Mouse (Mus musculus) stomach, embryonic 14.5 days (tissue): Measurements from ENCODE around the gene Zfp827. TPM values are rescaled to one million over a fixed set of nuclear protein-coding genes. Genes with fewer than 3 reads are reported as not detected.

Experiments used
- ATAC-seq: fragments of 200-750 bp; cut with Nextera tagmentation; 2 replicates; pipeline ENCODE4 v1.8.0; 2017; ENCODE audit warnings: low read depth, moderate TSS enrichment; ENCODE audit not compliant: insufficient number of reproducible peaks, insufficient read depth, low FRiP score
- H3K27ac ChIP-seq: fragments of 300-500 bp; sonication (generic); 2 replicates; pipeline ENCODE4 v1.5.1; 2014; ENCODE audit warnings: mild to moderate bottlenecking, low read length, moderate library complexity, mixed read lengths
- H3K27me3 ChIP-seq: fragments of 300-500 bp; sonication (generic); 2 replicates; pipeline ENCODE4 v1.6.1; 2014; ENCODE audit warnings: low read length, control low read depth, mixed read lengths; ENCODE audit not compliant: control insufficient read depth, insufficient read depth
- H3K36me3 ChIP-seq: fragments of 300-500 bp; sonication (generic); 2 replicates; pipeline ENCODE4 v1.6.1; 2014; ENCODE audit warnings: mild to moderate bottlenecking, control low read depth, low read length, moderate library complexity, mixed read lengths; ENCODE audit not compliant: control insufficient read depth, insufficient read depth
- H3K4me1 ChIP-seq: fragments of 300-500 bp; sonication (generic); 2 replicates; pipeline ENCODE4 v1.6.1; 2014; ENCODE audit warnings: low read length, control low read depth, mixed read lengths; ENCODE audit not compliant: control insufficient read depth, insufficient read depth
- H3K4me2 ChIP-seq: fragments of 300-500 bp; sonication (generic); replicated peaks from 2 replicates; pipeline ENCODE4 v1.6.1; 2014; ENCODE audit warnings: low read depth, low read length, control low read depth
- H3K4me3 ChIP-seq: fragments of 300-500 bp; sonication (generic); 2 replicates; pipeline ENCODE4 v1.5.1; 2014; ENCODE audit warnings: low read depth, low read length, control low read depth
- H3K9ac ChIP-seq: fragments of 300-500 bp; sonication (generic); replicated peaks from 2 replicates; pipeline ENCODE4 v1.6.1; 2014; ENCODE audit warnings: low read depth, mild to moderate bottlenecking, control low read depth, low read length, moderate library complexity, mixed read lengths
- H3K9me3 ChIP-seq: fragments of 300-500 bp; sonication (generic); 2 replicates; pipeline ENCODE4 v1.6.1; 2016; ENCODE audit warnings: low read depth, low read length, control low read depth; ENCODE audit not compliant: control insufficient read depth
- WGBS: fragments of 180-500 bp; shearing (Covaris S2); extraction: QIAGEN DNeasy Blood & Tissue Kit; methylation state at CpG from one replicate; pipeline ENCODE4 v1.1.7; 2014; 5-methylcytosine and 5-hydroxymethylcytosine counted together
- polyA plus RNA-seq: library from polyadenylated mRNA; unstranded; fragments of >200 nt; fragmentation: Nextera tagmentation; extraction: Ambion mirVana; gene quantifications from 2 replicates; pipeline ENCODE4 v1.2.1, GENCODE M21; 2014

The Zfp827 gene
- polyA plus RNA-seq, 1 experiment from 2014 or later = 15.2 TPM

DNA sequence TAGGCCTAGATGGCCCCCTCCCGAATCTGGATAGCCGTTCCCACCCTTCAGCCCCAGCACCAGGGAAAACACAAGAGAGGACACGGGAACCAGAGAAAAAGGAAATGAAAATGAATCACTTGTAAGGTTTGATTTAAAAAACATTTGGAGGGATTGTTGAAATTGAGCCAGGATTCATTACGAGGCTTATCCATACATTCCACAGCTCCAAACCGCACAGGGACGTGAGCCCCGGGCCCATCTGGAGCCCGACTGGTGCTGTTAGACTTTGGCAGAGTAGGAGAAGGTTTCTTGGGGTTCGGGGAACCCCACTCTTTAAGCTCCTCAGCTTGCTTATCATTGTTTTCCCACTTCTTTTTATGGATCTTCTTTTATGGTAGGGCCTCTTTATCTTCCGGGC is 76.9 kb downstream of the Zfp827 start:
- H3K4me1 ChIP-seq = peaks cover 26% of the 10 kb centered on the region
- peak overlapping the region; percentile 67; the same call in 1 of the 2 replicates for H3K27ac ChIP-seq
- no peak overlapping the region for H3K4me3 ChIP-seq
- H3K36me3 ChIP-seq = no peaks in the 10 kb centered on the region; the same call in 1 of the 2 replicates
- H3K9me3 ChIP-seq = no peaks in the 10 kb centered on the region
- H3K4me2 ChIP-seq = no peak overlapping the region
- H3K27me3 ChIP-seq = no peaks in the 10 kb centered on the region
- WGBS = 48% methylated on average over 10 of the region's 10 CpGs
- no peak overlapping the region for H3K9ac ChIP-seq
- no peak for ATAC-seq

DNA sequence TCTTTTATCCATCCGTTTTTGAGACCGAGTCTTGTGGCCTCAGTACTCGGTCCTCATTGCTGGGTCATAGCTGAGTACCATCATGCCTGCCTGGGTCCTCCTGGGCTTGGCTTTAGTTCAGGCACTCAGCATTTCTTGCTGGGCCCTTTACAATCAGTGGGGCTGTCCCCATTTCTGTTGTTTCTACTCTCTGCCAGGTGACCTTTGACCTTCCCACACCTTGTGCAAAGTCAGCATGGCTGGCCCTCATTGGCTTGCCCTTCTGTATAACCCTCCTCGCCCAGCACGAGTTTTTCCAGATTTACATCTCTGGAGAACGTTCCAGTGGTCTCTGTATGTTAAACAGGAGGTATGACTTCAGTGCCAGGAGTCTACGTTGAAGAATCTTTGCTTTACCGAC is 83.2 kb downstream of the Zfp827 start:
- WGBS = 77% methylated on average over 8 of the region's 8 CpGs
- Histone ChIP-seq H3K9ac (no peak overlapping the region), H3K27ac (no peak overlapping the region), H3K4me1 (no peaks in the 10 kb centered on the region), H3K36me3 (peaks cover 6% of the 10 kb centered on the region; the same call in 1 of the 2 replicates), H3K4me2 (no peak overlapping the region), H3K4me3 (no peak overlapping the region), H3K27me3 (no peaks in the 10 kb centered on the region), H3K9me3 (no peaks in the 10 kb centered on the region)
- no peak for ATAC-seq

DNA sequence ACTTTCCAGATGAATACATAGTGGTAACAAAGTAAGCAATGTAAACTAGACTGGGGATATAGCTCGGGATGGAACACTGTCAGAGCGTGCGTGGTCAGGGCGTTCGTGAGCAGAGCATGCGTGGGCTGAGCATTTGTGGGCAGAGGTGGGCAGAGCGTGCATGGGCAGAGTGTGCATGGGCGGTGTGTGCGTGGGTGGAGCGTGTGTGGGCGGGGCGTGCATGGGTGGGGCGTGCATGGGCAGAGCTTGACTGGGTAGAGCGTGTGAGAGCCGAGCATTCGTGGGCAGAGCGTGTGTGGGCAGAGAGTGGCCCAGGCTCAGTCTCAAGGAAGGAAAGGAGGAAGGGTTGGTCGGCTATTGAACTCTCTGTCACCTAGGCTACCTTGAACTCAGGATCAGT is 84.2 kb downstream of the Zfp827 start:
- 90% methylated on average over 18 of the region's 18 CpGs for WGBS
- Histone ChIP-seq H3K27me3 (no peaks in the 10 kb centered on the region), H3K27ac (no peak overlapping the region), H3K36me3 (peaks cover 6% of the 10 kb centered on the region; the same call in 1 of the 2 replicates), H3K9ac (no peak overlapping the region), H3K4me3 (no peak overlapping the region), H3K9me3 (no peaks in the 10 kb centered on the region), H3K4me2 (no peak overlapping the region), H3K4me1 (no peaks in the 10 kb centered on the region)
- 0 out of 2 replicates have a peak, but pooled peaks have one; percentile 36 for ATAC-seq

DNA sequence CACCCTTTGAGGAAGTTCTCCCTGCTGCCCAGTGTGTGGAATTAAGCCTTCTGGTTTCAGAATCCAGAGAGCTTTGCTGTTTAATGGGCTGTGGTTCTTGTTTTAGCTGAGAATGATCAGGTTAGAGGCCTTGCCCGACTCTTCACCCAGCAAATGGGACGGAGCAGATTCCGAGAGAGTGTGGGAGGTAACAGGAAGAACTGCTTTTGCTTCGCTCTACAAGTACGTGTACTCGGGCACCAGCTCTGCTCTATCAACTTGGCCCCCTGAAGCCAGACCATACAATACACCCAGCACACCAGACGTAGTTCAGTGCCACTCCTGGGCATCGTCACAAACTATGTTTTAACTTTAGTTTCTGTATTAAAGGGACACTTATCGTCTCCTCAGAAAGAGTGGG is 85.3 kb downstream of the Zfp827 start:
- H3K9me3 ChIP-seq = no peaks in the 10 kb centered on the region
- no peak for ATAC-seq
- H3K36me3 ChIP-seq = peaks cover 11% of the 10 kb centered on the region; the same call in 1 of the 2 replicates
- 81% methylated on average over 9 of the region's 9 CpGs for WGBS
- H3K4me2 ChIP-seq = no peak overlapping the region
- no peak overlapping the region for H3K4me3 ChIP-seq
- H3K27me3 ChIP-seq = no peaks in the 10 kb centered on the region
- no peaks in the 10 kb centered on the region for H3K4me1 ChIP-seq
- no peak overlapping the region for H3K27ac ChIP-seq
- no peak overlapping the region for H3K9ac ChIP-seq

DNA sequence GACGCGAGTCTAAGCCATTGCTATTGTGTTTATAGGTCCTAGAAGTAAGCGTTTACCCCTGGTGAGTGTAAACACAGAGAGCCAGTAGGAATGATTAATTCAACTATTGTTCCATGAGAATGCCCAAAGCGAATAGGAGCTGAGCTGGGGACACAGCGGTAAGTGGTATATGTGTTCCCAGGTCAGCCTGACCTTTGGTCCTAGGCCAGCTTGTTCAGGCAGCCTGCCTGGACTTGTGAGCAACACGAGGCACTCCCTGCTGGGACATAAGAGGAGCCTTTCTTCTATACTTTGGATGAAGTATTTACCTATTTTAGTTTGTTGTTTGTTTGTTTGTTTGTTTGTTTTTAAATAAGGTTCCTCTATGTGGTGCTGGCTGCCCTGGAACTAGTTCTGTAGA is 86.3 kb downstream of the Zfp827 start:
- H3K9ac ChIP-seq = no peak overlapping the region
- no peaks in the 10 kb centered on the region for H3K4me1 ChIP-seq
- H3K9me3 ChIP-seq = no peaks in the 10 kb centered on the region
- no peak overlapping the region for H3K4me2 ChIP-seq
- WGBS = 75% methylated on average over 6 of the region's 6 CpGs
- no peak overlapping the region for H3K4me3 ChIP-seq
- H3K27me3 ChIP-seq = no peaks in the 10 kb centered on the region
- ATAC-seq = no peak
- H3K27ac ChIP-seq = no peak overlapping the region
- peaks cover 12% of the 10 kb centered on the region; the same call in 1 of the 2 replicates for H3K36me3 ChIP-seq

DNA sequence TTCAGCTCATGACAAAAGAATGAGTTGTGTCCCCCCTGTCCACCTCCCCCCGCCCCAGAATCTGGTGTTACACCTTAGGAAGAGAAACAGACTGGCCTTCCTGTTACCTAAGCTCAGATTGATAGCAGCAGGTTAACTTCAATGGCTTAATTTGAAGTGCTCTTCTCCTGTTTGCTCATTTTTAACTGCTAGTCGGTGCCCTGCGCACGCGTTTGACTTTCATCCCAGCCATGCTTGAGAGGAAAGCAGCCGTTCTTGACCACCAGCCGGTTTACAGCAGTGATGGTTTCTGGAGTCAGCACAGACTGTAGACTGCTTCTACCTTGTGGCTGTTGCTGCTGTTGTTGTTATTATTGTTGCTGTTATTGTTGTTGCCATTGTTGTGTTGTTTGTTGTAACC is 88.2 kb downstream of the Zfp827 start:
- H3K9ac ChIP-seq = no peak overlapping the region
- no peak overlapping the region for H3K27ac ChIP-seq
- H3K9me3 ChIP-seq = no peaks in the 10 kb centered on the region
- no peak overlapping the region for H3K4me2 ChIP-seq
- H3K4me3 ChIP-seq = no peak overlapping the region
- ATAC-seq = no peak
- no peaks in the 10 kb centered on the region for H3K4me1 ChIP-seq
- H3K27me3 ChIP-seq = no peaks in the 10 kb centered on the region
- WGBS = 81% methylated on average over 7 of the region's 7 CpGs
- peaks cover 20% of the 10 kb centered on the region; the same call in 1 of the 2 replicates for H3K36me3 ChIP-seq

DNA sequence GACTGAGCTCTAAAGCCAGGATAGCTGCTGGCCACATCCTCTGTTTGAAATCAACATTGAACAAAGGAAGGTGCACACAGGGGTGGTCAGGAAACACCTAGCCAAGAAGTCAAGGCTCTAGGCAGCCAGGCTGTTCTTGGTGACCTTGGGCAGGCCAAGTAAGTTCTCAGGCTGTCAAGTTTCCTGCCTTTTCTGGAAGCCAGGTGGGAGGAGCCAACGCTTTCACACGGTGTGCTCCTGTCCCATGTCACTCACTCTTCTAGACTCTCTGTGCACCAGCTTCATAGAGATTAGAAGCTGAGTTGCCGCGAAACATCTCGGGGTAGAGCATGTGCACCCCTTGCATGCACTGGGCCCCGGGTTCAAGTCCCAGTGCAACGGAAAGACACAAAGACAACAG is 89.5 kb downstream of the Zfp827 start:
- 91% methylated on average over 7 of the region's 7 CpGs for WGBS
- Histone ChIP-seq H3K36me3 (peaks cover 28% of the 10 kb centered on the region), H3K27me3 (no peaks in the 10 kb centered on the region), H3K4me1 (no peaks in the 10 kb centered on the region), H3K4me2 (no peak overlapping the region), H3K27ac (no peak overlapping the region), H3K9me3 (no peaks in the 10 kb centered on the region), H3K9ac (no peak overlapping the region), H3K4me3 (no peak overlapping the region)
- no peak for ATAC-seq

DNA sequence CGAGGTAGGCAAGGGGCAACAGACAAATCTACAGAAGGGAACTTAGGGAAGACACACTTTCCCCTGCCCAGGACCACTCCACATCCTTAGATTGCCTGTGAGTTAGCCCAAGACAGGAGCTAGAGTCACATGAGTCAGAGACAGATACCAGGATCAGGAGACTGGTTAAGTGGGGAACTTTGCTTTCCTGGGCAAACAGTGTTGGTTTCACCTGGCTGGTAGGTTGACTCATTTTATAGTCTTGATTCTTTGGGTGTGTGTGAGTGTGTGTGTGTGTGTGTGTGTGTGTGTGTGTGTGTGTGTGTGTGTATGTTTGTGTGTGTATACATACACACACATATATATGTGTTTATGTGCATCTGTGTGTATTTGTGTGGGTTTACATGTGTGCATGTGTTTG is 93.4 kb downstream of the Zfp827 start:
- no peaks in the 10 kb centered on the region for H3K9me3 ChIP-seq
- H3K4me3 ChIP-seq = no peak overlapping the region
- 76% methylated on average over 1 of the region's 1 CpGs for WGBS
- H3K9ac ChIP-seq = no peak overlapping the region
- H3K4me2 ChIP-seq = no peak overlapping the region
- no peaks in the 10 kb centered on the region for H3K4me1 ChIP-seq
- ATAC-seq = no peak
- no peaks in the 10 kb centered on the region for H3K27me3 ChIP-seq
- no peak overlapping the region for H3K27ac ChIP-seq
- H3K36me3 ChIP-seq = peaks cover 26% of the 10 kb centered on the region

DNA sequence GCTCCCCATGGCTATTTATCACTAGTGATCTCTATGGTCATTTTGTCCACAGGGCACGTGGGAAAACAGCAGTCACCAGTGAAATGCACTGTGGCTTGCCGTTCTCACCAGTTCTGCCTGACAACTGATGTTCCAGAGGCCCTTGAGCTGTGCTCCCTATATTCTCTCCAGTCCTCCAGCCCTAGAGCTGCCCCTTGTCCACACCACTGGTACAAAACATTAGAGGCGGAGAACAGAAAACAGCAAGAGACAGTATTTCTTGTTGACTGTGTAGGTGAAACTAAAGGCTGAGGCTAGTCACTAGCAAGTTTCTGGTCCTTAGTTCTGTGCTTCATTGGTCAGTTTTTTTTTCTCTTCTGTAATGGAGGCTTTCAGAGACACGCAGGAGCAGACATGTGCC is 96.0 kb downstream of the Zfp827 start:
- H3K4me2 ChIP-seq = no peak overlapping the region
- no peaks in the 10 kb centered on the region for H3K4me1 ChIP-seq
- no peak overlapping the region for H3K27ac ChIP-seq
- ATAC-seq = no peak
- no peak overlapping the region for H3K4me3 ChIP-seq
- H3K9me3 ChIP-seq = no peaks in the 10 kb centered on the region
- H3K36me3 ChIP-seq = peaks cover 19% of the 10 kb centered on the region
- 79% methylated on average over 4 of the region's 4 CpGs for WGBS
- H3K9ac ChIP-seq = no peak overlapping the region
- no peaks in the 10 kb centered on the region for H3K27me3 ChIP-seq
